Mouse (Mus musculus) left cerebral cortex, postnatal 25 days (tissue): ENCODE measurements around the gene Vps26a. TPM values are rescaled to one million over a fixed set of nuclear protein-coding genes. Genes with fewer than 3 reads are reported as not detected.

Experiments used
- DNase-seq, 2 experiments: peaks; one replicate each; pipeline ENCODE4 v3.0.0; 2022; ENCODE audit warnings: low spot score in 2 of 2, mixed read lengths in 1 of 2
- intact Hi-C: fragments of 180-260 bp; cut with DNase I; formaldehyde crosslinking; loops from one replicate; pipeline ENCODE4 v1.15.1; 2025
- total RNA-seq, 2 experiments: library from RNA; stranded (reverse); gene quantifications; 2 replicates each; pipeline ENCODE4 v1.2.3; 2021

Gene Vps26a
- total RNA-seq: 10 to 100 TPM; 48.9 to 52.9 TPM

DNA sequence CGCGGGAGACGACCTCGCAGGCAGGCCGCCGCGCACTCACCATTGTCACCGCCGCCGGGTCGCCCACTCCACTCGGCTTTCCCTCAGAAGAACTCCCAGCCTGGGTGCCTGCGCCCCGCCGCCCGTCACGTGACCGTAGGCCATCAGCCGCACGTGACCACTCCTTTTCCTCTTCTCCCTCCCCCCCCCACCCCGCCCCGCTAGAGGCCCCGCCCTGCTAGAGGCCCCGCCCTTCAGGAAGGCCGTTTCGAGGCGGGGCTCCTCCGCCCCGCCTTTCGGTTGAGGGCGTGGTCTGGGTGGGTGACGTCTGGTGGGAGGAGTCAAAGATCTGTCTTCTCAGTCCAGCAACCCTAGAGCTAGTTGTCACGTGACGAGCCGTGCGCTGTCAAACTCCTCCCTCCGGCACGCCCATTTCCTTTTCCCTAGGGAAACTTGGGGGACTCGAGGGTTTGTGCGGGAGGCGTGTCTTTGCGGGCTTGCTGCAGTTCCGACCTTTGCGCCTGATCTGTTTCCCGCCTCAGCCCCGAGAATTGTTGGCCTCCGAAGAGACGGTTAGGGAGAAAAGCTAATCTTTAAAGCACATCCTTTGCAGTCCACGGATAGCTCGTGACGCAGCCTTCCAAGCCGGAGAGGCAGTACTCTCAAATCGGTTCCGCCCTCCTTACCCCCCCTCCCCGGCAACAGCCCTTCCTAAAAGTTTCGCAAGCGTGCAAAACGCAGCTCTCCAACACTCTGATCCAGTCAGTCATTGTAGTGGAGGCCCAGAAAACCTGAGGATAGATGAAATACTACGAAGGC, at the start of gene Vps26a:
Vps26a (minus strand) TSS at position 188 of the 798 bp plus-strand sequence.
- intact Hi-C loops: loop anchor here (2.0 to 5.0 kb wide), 2 partner anchors 36 to 165 kb away; partner anchors contain the start of gene Ddx50
- DNase-seq: peak; percentile 95 to 99

DNA sequence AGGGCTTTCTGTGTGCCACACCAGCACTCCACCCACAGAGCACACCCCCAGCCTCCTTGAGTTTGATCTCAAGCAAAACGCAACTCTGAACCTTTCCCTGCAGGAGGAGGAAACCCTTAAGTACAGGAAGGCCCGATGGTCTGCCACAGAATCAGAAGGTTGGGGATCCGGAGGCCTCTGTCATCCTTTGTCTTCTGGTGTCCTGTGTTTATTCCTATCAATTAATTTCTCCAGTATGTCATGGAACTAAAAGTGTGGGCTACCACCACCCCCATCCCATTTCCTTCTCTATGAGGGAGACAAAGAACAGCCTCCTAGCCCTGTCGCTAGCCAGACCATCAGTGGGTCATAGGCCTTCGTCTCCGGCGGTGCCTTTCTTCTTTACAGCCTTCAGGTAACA, 47.9 kb upstream of the Vps26a start:
- no peak for DNase-seq
- intact Hi-C loops: no loop called here

DNA sequence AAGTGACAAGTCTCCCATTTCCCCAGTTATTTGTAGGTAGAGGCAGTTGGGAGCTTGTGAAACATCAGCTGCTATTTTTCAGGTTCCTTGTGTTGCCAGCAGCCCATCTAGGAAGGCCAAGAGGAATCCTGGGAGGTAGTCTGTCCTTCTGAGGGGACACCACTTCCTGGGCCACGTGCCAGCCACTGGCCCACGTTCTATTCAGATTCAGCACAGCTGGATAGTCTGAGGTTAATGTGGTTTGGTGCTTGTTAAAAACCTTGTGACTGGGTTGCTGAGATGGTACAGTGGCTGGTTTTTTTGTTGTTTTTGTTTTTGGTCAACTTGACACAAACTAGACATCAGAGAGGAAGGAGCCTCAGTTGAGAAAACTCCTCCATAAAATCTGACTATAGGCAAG, 46.2 kb upstream of the Vps26a start:
- no peak for DNase-seq
- intact Hi-C loops: no loop called here

DNA sequence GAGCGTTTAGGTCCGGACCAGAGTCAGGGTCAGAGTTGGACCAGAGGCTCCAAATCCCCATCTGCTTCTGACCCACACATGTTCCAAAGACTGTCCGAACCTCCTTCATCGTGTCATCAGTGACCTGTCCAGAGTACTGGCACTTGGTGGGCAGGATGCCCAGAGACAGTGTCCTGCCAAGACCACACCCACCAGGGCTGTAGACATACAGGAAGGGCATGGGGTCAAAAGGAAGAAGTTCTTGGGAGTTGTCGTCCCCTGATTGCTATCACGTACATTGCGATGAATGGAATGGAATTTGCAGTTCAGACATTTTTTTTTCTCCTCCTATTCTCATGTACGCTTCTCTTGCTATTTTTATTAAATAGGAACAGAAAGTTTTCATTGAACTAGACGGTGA, 43.6 kb upstream of the Vps26a start:
- DNase-seq: no peak
- intact Hi-C loops: no loop called here

DNA sequence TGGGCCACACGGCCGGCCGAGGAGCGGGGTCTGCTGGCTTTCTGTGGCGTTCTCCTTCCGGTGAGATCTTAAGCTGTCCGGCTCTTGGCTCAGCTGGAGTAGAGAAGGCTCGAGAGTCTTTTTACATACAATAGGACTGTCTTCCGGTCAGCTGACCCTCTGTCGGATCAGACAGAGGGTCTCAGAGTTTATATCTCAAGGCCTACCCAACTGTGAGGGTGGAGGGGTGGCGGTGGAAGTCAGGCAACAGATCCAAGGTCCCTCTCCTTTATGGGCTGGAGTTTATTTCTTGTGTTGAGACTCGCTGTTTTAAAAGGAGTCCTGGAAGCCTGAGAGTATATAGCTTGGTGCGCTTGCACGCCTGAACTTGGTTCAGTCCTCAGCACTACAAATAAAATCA, 40.7 kb upstream of the Vps26a start, which contains the start of gene Srgn:
Srgn (minus strand) TSS at position 101 of the 400 bp plus-strand sequence.
- DNase-seq: no peak

DNA sequence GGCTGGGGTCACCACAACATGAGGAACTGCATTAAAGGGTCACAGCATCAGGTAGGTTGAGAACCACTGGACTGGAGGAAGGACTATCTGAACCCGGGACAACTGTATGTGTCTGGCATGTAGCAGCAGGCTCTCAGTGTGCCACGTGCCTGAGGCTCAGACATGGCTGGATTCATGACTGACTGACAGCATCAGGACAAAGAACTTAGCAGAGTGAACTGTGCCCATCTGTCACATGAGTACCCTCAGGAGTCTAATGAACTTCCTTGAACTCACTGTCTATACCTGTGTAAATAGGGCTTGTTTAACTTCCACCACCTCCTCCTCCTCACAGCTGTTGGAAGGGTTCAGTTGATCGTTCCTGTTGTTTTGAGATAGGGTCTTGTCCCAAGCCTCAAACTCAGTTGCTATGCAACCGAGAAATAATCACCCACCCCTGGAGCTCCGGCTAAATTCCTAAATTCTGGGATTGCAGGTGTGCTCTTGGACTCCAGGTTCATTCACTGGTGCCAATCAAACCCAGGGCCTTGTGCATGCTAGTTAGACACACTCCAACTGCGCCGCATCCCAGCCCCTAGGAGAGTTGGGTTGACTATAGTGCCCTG, 35.8 kb upstream of the Vps26a start:
- DNase-seq: no peak
- intact Hi-C loops: no loop called here

More for the DNA sequence above, 40.7 kb upstream of the Vps26a start, which contains the start of gene Srgn:
- intact Hi-C loops: no loop called here

DNA sequence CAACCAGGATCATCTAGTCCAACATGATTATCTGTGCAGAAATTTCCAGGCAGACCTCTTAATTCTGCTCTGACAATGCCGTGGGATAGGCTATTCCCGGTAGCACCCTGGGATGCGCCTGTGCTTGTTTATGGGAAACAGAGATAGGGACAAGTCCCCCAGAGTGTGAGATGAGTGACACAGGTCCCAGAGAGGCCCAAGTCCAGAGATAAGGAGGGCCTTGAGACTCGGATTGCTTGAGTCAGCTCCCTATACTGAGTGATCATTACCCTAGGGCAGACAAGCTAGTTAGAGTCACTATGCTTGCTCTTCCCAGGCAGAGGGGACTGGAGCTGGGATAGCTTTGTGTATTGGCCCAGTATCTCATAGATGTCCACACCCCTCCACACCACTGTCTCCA, 35.2 kb upstream of the Vps26a start:
- intact Hi-C loops: no loop called here
- no peak for DNase-seq

DNA sequence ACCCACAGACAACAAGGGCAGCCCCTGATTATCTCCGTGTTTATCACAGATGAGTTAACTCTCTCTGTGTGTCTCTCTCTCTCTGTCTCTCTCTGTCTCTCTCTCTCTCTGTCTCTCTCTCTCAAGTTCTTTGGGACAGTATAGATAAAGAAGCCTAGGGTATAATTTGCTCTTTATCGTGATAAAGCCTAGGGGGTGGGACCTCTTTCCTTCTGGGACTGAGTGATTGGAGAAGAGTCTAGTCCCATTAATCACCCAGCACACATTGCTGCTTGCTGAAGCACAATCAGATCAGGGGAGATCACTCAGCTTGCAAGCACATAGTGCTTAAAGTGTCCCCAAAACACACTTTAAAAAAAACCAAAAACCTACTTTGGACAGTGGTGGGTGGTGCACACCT, 34.3 kb upstream of the Vps26a start:
- DNase-seq: no peak
- intact Hi-C loops: no loop called here

DNA sequence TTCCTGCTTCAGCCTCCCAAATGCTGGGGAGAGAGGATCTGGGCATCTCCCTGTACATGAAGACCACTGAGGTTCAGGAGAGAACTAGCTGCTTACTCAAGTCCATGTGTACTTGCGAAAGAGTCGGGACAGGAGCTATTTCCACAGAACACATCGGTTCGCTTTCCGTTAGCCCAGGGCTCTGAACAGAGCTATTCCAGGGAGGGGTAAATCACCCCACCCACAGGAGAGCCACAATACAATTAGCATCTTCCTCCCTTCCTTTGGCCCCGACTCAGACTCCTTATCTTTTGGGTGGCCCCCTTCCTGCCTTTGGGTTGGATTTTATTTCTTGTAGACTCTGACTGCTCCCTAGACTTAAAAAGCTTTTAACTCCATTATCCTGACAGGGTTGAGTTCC, 30.9 kb upstream of the Vps26a start:
- intact Hi-C loops: no loop called here
- DNase-seq: no peak

DNA sequence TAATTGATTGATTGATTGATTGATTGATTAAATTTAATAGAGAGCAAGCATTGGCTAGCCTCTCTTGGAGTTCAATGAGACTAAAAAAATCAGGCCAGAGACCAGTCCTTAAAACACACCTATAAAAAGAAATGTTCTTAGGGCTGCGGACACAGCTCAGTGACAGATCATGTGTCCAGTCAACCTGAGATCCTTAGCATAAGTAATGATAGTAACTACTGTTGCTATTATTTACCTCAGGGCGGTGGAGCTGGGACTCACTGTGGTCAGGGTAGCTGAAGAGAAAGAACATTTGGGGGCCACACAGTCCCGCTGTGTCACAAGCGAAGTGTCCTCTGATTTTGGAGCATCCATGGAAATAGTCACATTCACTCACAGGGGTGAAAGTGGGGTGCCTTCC, 26.2 kb upstream of the Vps26a start:
- intact Hi-C loops: no loop called here
- no peak for DNase-seq

DNA sequence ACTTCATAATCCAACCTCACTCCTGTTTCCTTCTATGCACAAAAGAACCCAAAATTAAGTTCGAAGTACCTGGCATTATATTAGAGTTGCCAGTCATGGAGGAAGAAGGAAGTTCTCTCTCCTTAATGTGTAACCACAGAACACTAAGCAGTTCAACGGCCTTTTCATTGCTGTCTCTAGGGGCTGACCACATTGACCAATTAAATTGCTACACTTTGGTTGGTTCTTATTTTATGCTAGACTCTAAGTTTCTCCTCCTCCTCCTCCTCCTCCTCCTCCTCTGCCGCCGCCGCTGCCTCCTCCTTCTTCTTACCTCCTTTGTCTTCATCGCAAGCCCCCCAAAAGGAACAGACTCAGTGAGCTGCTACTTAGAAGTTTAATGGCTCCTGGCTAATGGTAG, 24.9 kb upstream of the Vps26a start:
- intact Hi-C loops: no loop called here

DNA sequence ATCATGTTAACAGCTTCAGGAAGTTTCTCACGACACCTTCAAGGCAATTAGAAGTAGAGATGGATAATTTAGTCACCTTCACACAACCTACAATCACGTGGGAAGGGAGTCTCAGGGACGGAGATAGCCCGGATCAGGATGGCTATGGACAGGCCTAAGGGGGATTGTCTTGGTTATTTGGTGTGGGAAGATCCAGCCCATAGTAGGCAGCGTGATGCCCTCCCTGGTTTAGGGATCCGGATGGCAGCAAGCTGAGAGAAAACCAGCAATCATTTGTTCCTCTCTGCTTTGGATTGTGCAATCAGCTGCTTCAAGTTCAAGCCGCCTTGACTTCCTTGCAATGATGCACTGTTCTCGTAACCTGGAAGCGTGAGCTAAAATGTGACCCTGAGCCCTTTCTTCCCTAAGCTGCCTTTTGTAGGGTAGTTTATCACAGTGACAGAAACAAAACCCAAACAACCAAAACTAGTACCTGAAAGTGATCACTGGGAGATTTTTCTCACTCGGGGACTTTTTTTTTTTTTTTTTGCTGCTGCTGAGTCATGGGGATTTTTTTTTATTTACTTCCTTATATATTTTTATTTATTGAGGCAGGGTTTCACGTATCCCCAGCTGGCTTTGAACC, 22.5 kb upstream of the Vps26a start:
- intact Hi-C loops: no loop called here
- no peak for DNase-seq

More for the DNA sequence above, 24.9 kb upstream of the Vps26a start:
- DNase-seq: no peak

DNA sequence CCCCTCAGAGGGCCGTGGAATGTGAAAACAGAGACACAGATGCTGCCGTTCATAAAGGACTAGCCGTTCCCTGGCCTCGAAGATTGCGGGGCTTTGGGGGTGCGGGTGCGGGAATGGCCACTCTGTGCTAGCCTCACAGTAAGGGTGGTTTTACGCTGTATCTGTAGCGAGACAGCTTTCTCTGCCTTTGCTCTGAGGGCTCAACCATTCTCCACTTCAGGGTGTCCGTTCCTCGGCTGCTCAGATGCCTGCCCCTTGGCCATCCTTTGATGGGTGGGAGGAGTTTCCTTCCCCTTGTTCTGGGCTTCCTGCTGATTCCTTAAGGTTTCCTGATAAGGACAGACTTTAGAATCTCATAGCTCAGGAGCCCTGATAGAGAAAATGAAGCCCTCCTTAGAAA, 21.9 kb upstream of the Vps26a start:
- intact Hi-C loops: no loop called here
- DNase-seq: no peak

DNA sequence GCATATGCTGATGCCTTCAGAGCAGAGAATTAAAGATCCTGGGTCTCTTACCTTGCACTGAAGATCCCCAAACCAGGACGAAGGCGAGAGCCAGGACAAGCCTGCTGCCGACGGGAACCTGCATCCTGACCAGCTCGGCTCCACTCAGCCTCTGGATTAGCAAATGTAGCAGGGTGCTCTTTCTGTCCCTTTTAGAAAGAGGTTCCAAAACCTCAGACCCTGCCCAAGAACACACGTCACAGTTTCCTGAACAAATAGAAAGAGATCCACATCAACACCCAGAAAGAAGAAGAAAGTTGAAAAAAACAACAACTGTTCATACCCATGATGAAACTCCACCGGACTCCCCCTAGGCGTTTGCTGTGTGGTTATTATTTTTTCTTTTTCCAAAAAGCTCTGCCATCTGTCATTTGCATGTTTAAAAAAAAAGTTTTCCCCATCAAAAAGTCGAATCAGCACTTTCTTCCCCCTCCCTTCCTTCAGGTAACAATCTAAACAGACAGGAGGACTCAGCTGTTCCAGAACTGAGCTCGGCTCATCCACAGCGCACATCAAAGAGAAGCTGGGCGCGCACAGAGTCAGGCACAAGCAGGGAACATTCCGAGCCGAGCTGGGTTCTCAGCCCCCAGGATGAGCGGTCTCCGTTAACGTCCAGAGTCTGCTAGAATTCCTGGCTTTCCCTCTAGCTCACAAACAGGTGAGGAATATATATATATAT, 21.1 kb upstream of the Vps26a start:
- intact Hi-C loops: no loop called here

DNA sequence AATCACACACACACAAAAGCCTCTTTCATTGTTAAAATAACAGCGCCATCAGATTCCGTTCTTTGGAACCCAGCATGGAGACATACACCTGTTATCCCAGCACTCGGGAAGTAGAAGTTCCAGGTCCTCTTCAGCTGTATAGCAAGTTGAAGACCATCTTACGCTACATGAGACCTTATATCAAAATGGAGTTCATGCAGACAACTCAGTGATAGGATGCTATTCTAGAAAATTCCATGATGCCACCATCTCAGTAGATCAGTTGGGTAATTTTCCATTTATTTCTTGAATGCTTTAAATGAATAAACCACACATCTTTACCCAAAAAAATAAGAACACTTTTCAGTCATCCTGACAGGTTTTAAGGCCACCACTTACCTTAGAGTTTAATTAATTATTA, 20.5 kb upstream of the Vps26a start:
- intact Hi-C loops: no loop called here
- DNase-seq: no peak

More for the DNA sequence above, 21.1 kb upstream of the Vps26a start:
- peak in 1 of 2 experiments; percentile 14 for DNase-seq

DNA sequence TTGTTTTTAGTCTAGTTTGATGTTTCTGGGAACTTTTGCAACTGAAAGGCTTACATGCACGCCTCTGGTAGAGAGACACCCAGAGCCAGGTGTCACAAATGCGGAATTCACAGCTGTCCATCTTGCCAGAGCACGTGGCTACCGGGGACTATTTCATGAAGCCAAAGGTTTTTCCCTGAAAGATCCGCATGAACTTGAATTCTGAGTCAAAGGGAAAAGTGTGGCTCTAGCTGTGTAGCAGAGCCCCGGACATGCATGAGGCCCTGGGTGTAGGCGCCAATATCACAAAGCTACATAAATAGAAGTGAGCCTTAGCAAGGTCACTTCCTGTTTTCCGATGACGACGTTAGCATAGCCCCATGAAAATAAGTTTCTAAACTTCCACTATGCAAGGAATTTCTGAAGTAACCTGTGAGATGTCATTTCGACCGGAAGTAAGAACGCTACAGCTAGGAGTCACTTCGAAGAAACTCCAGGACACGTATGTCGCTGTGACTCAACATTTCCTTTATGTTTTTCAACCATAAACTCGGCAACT, 19.5 kb upstream of the Vps26a start:
- intact Hi-C loops: no loop called here
- DNase-seq: no peak

DNA sequence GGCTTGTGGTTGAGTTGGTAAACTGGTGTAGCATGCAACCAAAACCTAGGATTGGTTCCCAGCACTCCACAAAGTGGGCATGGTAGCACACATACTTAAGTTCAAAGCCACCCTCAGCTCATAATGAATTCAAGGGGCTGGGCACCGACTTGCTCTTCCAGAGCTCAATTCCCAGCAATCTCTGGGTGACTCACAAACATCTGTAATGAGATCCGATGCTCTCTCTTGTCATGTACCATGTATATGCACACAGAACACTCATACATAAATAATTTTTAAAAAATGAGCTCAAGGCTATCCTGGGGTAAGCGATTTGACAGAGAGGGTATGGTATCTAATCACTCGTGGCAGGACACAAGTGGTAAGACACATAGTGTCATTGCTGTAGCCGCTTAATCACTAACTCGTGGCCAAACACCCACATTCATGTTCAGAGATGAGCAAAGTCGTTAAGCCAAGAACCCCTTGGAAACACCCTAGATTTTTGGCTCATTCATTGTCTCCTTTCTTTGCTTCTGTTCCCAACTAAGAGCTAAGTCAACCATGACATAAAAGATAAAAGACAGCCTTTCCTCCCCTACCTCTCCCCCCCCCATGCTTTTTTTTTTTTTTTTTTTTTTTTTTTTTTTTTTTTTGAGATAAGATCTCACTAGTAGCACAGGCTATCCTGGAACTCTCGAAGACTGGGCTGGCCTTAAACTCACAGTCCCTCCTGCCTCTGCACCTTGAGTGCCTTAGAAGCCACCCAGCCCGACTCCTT, 18.8 kb upstream of the Vps26a start:
- no peak for DNase-seq
- intact Hi-C loops: no loop called here

DNA sequence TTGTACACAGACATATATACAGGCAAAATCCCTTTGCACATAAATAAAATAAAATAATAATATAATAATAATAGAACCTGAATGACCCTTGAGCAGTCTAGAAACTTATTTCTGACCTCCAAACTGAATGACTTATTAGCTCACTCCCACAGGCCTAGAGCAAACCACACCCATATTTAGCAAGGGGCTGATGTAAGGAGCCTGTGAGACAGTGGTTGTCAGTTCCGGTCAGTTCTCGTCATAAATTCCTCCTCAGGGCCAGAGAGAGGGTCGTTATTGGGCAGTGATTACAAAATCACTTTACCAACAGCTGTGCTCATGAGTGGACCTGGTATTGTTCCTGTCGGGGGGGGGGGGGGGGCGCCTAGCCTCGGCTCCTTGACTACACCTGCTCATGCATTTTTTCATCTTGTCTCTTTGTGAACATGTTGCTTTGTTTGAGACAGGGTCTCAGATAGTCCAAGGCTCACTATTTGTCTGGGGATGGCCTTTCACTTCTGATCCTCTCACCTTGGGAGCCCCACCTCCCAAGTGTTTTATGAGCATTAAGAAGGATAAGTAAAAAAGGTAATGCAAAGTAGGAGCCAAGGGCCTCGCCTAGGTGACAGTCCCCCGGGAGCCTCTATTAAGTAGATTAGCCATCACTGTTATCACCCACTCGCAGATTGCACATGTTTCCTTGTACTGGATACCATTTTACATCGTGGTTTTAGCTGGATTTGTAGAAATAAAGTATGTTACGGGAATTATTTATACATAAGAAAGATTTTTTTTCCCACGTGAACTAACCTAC, 17.4 kb upstream of the Vps26a start:
- intact Hi-C loops: no loop called here
- no peak for DNase-seq
